ENCODE assay signal across 10 mouse cellular contexts in genomic region chr6:30468684-30469083, GRCm38 (mm10). TPM values are rescaled to one million over a fixed set of nuclear protein-coding genes. Genes with fewer than 3 reads are reported as not detected.
DNase-seq lines count a peak whose midpoint lies in the region; ATAC-seq and TF ChIP-seq lines count a peak whose summit lies in the region.
"Had no signal": no experiment of that assay in that cellular context is flagged by ENCODE, and none has a peak within 500 bp of the region (broad histone marks: within the 10 kb centered on the region; RNA-seq: fewer than 3 reads in every experiment).

No protein-coding gene starts in this region.

- in situ Hi-C loops in CH12.LX (cut with MboI; ENCODE audit: low pct_ligation_motif_present, low pct_unique_long_range_greater_than_20kb, low sequenced_read_pairs): no loop called here

- peak in 1 of 2 experiments; percentile 68; a peak in 2 of 4 replicates for TF ChIP-seq CTCF in CH12.LX (conservative IDR thresholded peaks at IDR 0.05 in 1 of 2, IDR thresholded peaks at IDR 0.05 in 1 of 2; ENCODE audit: low read depth in 2 of 2, low read length in 2 of 2)

- TF ChIP-seq EP300 in CH12.LX (IDR thresholded peaks at IDR 0.05; ENCODE audit: low read length): no peak

- peaks cover 11% of the 10 kb centered on the region for H3K27me3 ChIP-seq in CH12.LX (replicated peaks)
- no peaks in the 10 kb centered on the region for H3K27me3 ChIP-seq in kidney, embryonic 16.5 days (ENCODE audit: insufficient read depth, low read length)
- no peaks in the 10 kb centered on the region for H3K27me3 ChIP-seq in midbrain, embryonic 15.5 days (replicated peaks)
- H3K27me3 ChIP-seq: stomach, embryonic 15.5 days had no signal

- peak overlapping the region in 1 of 3 experiments; percentile 38 for H3K4me3 ChIP-seq in CH12.LX (replicated peaks in 1 of 3; ENCODE audit: low read depth in 2 of 3, low read length in 2 of 3, poor library complexity in 1 of 3)
- H3K4me3 ChIP-seq in kidney, embryonic 16.5 days (ENCODE audit: low read length): no peak overlapping the region
- no peak overlapping the region for H3K4me3 ChIP-seq in midbrain, embryonic 15.5 days
- H3K4me3 ChIP-seq: stomach, embryonic 15.5 days had no signal

- H3K9me3 ChIP-seq in CH12.LX (replicated peaks; ENCODE audit: low read length): no peaks in the 10 kb centered on the region
- no peaks in the 10 kb centered on the region for H3K9me3 ChIP-seq in kidney, embryonic 16.5 days (ENCODE audit: low read length)
- no peaks in the 10 kb centered on the region for H3K9me3 ChIP-seq in midbrain, embryonic 15.5 days
- H3K9me3 ChIP-seq: stomach, embryonic 15.5 days had no signal

- peak; percentile 43 for TF ChIP-seq RAD21 in CH12.LX (IDR thresholded peaks at IDR 0.05; ENCODE audit: low read depth, low read length)

- dilution Hi-C loops in CH12.LX (cut with MboI; ENCODE audit: extremely low pct_ligation_motif_present, extremely low pct_unique_long_range_greater_than_20kb, low sequenced_read_pairs): no loop called here

- H3K4me2 ChIP-seq in CH12.LX (ENCODE audit: insufficient read depth, low read depth, poor library complexity, severe bottlenecking): no peak overlapping the region
- no peak overlapping the region for H3K4me2 ChIP-seq in kidney, embryonic 16.5 days (replicated peaks; ENCODE audit: low read depth, low read length)
- H3K4me2 ChIP-seq in midbrain, embryonic 15.5 days: no peak overlapping the region
- H3K4me2 ChIP-seq: stomach, embryonic 15.5 days had no signal

- H3K36me3 ChIP-seq in CH12.LX (replicated peaks in 1 of 2; ENCODE audit: control insufficient read depth in 1 of 2, insufficient read depth in 1 of 2, low read length in 1 of 2): no peaks in the 10 kb centered on the region
- no peaks in the 10 kb centered on the region for H3K36me3 ChIP-seq in kidney, embryonic 16.5 days (ENCODE audit: insufficient read depth, low read length)
- no peaks in the 10 kb centered on the region for H3K36me3 ChIP-seq in midbrain, embryonic 15.5 days (replicated peaks)
- H3K36me3 ChIP-seq: stomach, embryonic 15.5 days had no signal

- 56% methylated on average over 12 of the region's 12 CpGs for WGBS in kidney, embryonic 16.5 days
- WGBS in midbrain, embryonic 15.5 days: 49% methylated on average over 12 of the region's 12 CpGs

- peaks cover 5 to 6% of the 10 kb centered on the region in 2 experiments; a peak in 1 of 4 replicates for H3K4me1 ChIP-seq in CH12.LX (ENCODE audit: control insufficient read depth in 1 of 2, insufficient read depth in 2 of 2)
- peaks cover 12% of the 10 kb centered on the region for H3K4me1 ChIP-seq in kidney, embryonic 16.5 days (ENCODE audit: insufficient read depth, low read length)
- H3K4me1 ChIP-seq in midbrain, embryonic 15.5 days: peaks cover 6% of the 10 kb centered on the region; the same call in 1 of the 2 replicates

- no peaks in the 10 kb centered on the region for H3K79me2 ChIP-seq in CH12.LX (replicated peaks; ENCODE audit: control insufficient read depth, extremely low read depth, insufficient read depth, poor library complexity, severe bottlenecking)

- ATAC-seq in granulocyte monocyte progenitor cell, adult 5-6 weeks (replicated peaks; ENCODE audit: poor library complexity, severe bottlenecking): peak; percentile 72
- 0 out of 2 replicates have a peak, but pooled peaks have one; percentile 54 for ATAC-seq in kidney, embryonic 16.5 days (ENCODE audit: low FRiP score, low TSS enrichment)
- ATAC-seq in midbrain, embryonic 15.5 days (replicated peaks): no peak

- DNase-seq in heart, adult 11 months: peak; percentile 89
- no peak for DNase-seq in heart, adult 9 months (ENCODE audit: low spot score in 2 of 2)
- peak; percentile 27 for DNase-seq in CH12.LX (ENCODE audit: extremely low read depth)
- peak; percentile 78 for DNase-seq in cerebellum, adult 9-10 months
- no peak for DNase-seq in T-cell, adult 2 months (ENCODE audit: low spot score)

- H3K27ac ChIP-seq in CH12.LX (ENCODE audit: insufficient read depth, low read depth): no peak overlapping the region
- H3K27ac ChIP-seq in kidney, embryonic 16.5 days (ENCODE audit: low read length): 0 out of 2 replicates have a peak overlapping the region, but pooled peaks have one; percentile 12
- H3K27ac ChIP-seq in midbrain, embryonic 15.5 days: peak overlapping the region; percentile 49; the same call in 1 of the 2 replicates
- H3K27ac ChIP-seq: stomach, embryonic 15.5 days had no signal

- no peak for TF ChIP-seq POLR2A in CH12.LX (IDR thresholded peaks at IDR 0.05; ENCODE audit: low read depth, low read length)

- no peak overlapping the region for H3K9ac ChIP-seq in CH12.LX (ENCODE audit: insufficient read depth, low read depth)
- H3K9ac ChIP-seq in kidney, embryonic 16.5 days (replicated peaks; ENCODE audit: low read length): peak overlapping the region; percentile 42; the same call in 1 of the 2 replicates
- no peak overlapping the region for H3K9ac ChIP-seq in midbrain, embryonic 15.5 days
- H3K9ac ChIP-seq: stomach, embryonic 15.5 days had no signal

TF ChIP-seq in CH12.LX, 34 proteins besides CTCF, POLR2A, EP300 and RAD21:
- TF ChIP-seq MYC (IDR thresholded peaks at IDR 0.05; ENCODE audit: low read depth, low read length): no peak
- TF ChIP-seq SMC3 (IDR thresholded peaks at IDR 0.05; ENCODE audit: low read depth, low read length): peak; percentile 66

RNA-seq across cellular contexts. Expression of gene Tmem209, which starts 40.9 kb away (rescaled TPM):
- total RNA-seq in CH12.LX (2012; rRNA removed) (25.1 and 27.1 TPM in 2 replicates), CH12.LX (2014; rRNA removed) (46.5 and 53.3 TPM in 2 replicates)
- polyA plus RNA-seq in CH12.LX (2012; ENCODE audit: insufficient read length, low read depth): 53.2 and 59.2 TPM in 2 replicates
- 45.0 and 65.8 TPM in 2 replicates for total RNA-seq in granulocyte monocyte progenitor cell, adult 5-6 weeks (2014; fragmentation: Nextera tagmentation)
- total RNA-seq in granulocyte monocyte progenitor cell, adult 5-6 weeks (2017): 34.0 and 38.2 TPM in 2 replicates
- polyA plus RNA-seq in kidney, embryonic 16.5 days (2015; fragmentation: Nextera tagmentation; extraction: Ambion mirVana): 45.6 and 51.4 TPM in 2 replicates
- polyA plus RNA-seq in midbrain, embryonic 15.5 days (2015; fragmentation: Nextera tagmentation; extraction: Ambion mirVana): 31.3 and 31.6 TPM in 2 replicates

RNA-seq across cellular contexts. Expression of gene Ssmem1, which starts 41.0 kb away (rescaled TPM):
- total RNA-seq in CH12.LX (2012; rRNA removed) (0.17 and 0.34 TPM in 2 replicates), CH12.LX (2014; rRNA removed) (0.23 and 0.34 TPM in 2 replicates)
- not detected in 2 replicates for polyA plus RNA-seq in CH12.LX (2012; ENCODE audit: insufficient read length, low read depth)
- not detected in 2 replicates for total RNA-seq in granulocyte monocyte progenitor cell, adult 5-6 weeks (2014; fragmentation: Nextera tagmentation)
- 0.21 TPM in 1 of 2 replicates, not detected in the other for total RNA-seq in granulocyte monocyte progenitor cell, adult 5-6 weeks (2017)
- polyA plus RNA-seq in kidney, embryonic 16.5 days (2015; fragmentation: Nextera tagmentation; extraction: Ambion mirVana): 0.17 and 0.37 TPM in 2 replicates
- polyA plus RNA-seq in midbrain, embryonic 15.5 days (2015; fragmentation: Nextera tagmentation; extraction: Ambion mirVana): 0.21 TPM in 1 of 2 replicates, not detected in the other
- polyA plus RNA-seq: large intestine, adult 2 months; stomach, embryonic 15.5 days had no signal

Comparison
In these comparisons a context has a peak if more than half of its experiments do, and no peak if none do; other contexts are left out.
1. DNase-seq: peak in heart, adult 11 months (single experiment), CH12.LX (single experiment) and cerebellum, adult 9-10 months (single experiment); none in heart, adult 9 months (0 of 2) and T-cell, adult 2 months (single experiment).